Mouse (Mus musculus): ENCODE measurements around the gene En1. TPM values are rescaled to one million over a fixed set of nuclear protein-coding genes. Genes with fewer than 3 reads are reported as not detected.

Gene En1
- polyA plus RNA-seq, 1 experiment from 2014 or later: 0.06 TPM

DNA sequence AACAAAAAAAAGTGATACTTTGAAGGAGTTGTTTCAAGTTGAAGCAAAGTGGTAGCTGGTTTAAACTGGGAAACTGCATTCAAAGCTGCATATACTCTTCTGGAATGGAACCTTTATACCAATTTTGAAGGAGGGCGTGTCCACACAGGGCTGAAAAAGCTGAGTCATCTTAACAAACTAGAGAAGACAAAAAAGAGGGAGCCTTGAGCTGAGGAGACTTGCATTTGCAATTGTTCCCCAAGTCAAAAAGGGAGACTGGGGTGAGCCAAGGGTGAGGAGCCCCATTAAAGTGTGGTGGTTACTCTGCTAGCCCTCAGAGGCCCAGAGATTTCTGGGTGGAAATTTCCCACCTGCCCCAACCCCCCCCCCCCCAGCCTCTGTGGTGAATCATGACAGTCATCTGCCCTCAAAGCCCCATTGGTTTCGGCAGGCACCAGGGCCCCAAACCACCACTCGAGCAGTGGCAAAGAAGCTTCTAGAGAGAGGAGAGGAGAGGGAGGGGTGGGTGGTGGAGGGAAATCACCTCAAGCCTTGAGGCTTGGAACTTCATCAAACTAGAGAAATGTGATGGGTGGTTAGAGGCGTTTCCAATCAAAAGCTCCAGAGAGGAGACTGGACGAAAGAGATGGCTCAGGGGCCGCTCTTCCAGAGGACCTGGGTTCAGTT is 13.7 kb upstream of the En1 start:
- H3K27me3 ChIP-seq (ENCODE audit: insufficient read depth, low read length): peaks cover 61% of the 10 kb centered on the region
- no peak overlapping the region for H3K4me3 ChIP-seq (ENCODE audit: low read length)
- no peak overlapping the region for H3K9ac ChIP-seq (replicated peaks; ENCODE audit: low read length)
- H3K27ac ChIP-seq (ENCODE audit: low read length): no peak overlapping the region
- no peak for ATAC-seq (ENCODE audit: low FRiP score, low TSS enrichment)
- no peaks in the 10 kb centered on the region for H3K4me1 ChIP-seq (ENCODE audit: insufficient read depth, low read length)
- 75% methylated on average over 6 of the region's 6 CpGs for WGBS
- no peak overlapping the region for H3K4me2 ChIP-seq (replicated peaks; ENCODE audit: low read depth, low read length)
- H3K36me3 ChIP-seq (ENCODE audit: insufficient read depth, low read length): no peaks in the 10 kb centered on the region
- H3K9me3 ChIP-seq (ENCODE audit: low read length): no peaks in the 10 kb centered on the region

DNA sequence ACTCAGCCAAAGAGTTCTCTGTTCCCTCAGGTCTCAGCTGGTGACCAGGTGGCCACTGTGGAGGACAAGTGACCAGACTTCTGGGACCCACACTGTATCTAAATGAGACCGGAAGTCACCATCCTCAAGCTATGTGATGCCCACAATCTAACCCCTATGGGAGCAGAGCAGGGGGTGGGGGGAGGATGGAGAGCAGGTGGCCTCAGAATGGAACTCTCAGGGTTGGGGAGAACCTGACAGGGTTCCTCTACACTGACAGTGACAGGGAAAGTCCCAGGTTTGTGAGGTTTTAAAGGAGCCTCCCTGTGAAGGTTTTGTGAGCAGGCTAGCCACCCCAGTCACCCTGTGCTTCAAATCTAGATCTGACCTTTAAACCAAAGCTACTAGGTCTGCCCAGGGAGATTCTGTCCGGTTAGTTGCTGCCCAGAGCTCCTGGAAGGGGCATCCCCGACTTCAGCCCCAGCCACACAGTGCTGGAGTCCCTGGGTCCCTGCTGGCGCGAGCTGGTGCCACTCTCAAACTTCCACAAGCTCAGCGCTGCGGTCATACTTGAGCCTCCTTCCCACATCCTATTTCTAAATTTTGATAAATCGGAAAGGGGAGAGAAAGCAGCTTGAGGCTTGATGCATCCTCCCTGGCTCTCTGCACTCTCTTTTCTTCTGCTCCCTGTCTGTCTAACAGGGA is 8.8 kb upstream of the En1 start:
- WGBS: 11% methylated on average over 8 of the region's 8 CpGs
- Histone ChIP-seq H3K27me3 (ENCODE audit: insufficient read depth, low read length) (peaks cover 91% of the 10 kb centered on the region), H3K36me3 (ENCODE audit: insufficient read depth, low read length) (no peaks in the 10 kb centered on the region)

DNA sequence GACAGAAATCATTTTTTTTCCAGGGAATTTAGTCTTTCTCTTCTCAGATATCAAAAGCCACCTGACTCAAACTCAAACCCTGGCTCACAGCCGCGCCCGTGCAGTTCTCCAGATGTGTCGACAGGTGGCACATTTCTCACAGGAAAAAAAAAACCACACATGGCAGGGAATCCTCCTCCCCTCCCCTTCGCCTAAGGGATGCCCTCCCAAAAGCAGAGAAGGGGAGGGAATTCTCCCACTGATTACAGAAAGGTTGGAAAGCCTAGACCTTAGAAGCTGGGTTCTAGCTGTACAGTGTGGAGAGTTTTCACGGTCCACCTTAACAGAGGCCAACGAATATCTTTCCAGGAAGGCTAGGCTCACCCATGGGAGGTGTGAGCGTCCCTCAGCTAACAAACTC is 7.6 kb upstream of the En1 start:
- Histone ChIP-seq H3K4me1 (ENCODE audit: insufficient read depth, low read length) (peaks cover 8% of the 10 kb centered on the region; the same call in 1 of the 2 replicates), H3K27ac (ENCODE audit: low read length) (no peak overlapping the region), H3K4me3 (ENCODE audit: low read length) (no peak overlapping the region), H3K36me3 (ENCODE audit: insufficient read depth, low read length) (no peaks in the 10 kb centered on the region), H3K9ac (replicated peaks; ENCODE audit: low read length) (no peak overlapping the region), H3K4me2 (replicated peaks; ENCODE audit: low read depth, low read length) (no peak overlapping the region), H3K9me3 (ENCODE audit: low read length) (no peaks in the 10 kb centered on the region), H3K27me3 (ENCODE audit: insufficient read depth, low read length) (peaks cover 95% of the 10 kb centered on the region)
- under 1% methylated on average over 8 of the region's 8 CpGs for WGBS
- no peak for ATAC-seq (ENCODE audit: low FRiP score, low TSS enrichment)

More for the DNA sequence above, 8.8 kb upstream of the En1 start:
- no peak overlapping the region for H3K4me3 ChIP-seq (ENCODE audit: low read length)
- no peaks in the 10 kb centered on the region for H3K9me3 ChIP-seq (ENCODE audit: low read length)
- no peak overlapping the region for H3K27ac ChIP-seq (ENCODE audit: low read length)
- H3K4me2 ChIP-seq (replicated peaks; ENCODE audit: low read depth, low read length): no peak overlapping the region
- no peak overlapping the region for H3K9ac ChIP-seq (replicated peaks; ENCODE audit: low read length)
- no peak for ATAC-seq (ENCODE audit: low FRiP score, low TSS enrichment)
- peaks cover 8% of the 10 kb centered on the region; the same call in 1 of the 2 replicates for H3K4me1 ChIP-seq (ENCODE audit: insufficient read depth, low read length)

DNA sequence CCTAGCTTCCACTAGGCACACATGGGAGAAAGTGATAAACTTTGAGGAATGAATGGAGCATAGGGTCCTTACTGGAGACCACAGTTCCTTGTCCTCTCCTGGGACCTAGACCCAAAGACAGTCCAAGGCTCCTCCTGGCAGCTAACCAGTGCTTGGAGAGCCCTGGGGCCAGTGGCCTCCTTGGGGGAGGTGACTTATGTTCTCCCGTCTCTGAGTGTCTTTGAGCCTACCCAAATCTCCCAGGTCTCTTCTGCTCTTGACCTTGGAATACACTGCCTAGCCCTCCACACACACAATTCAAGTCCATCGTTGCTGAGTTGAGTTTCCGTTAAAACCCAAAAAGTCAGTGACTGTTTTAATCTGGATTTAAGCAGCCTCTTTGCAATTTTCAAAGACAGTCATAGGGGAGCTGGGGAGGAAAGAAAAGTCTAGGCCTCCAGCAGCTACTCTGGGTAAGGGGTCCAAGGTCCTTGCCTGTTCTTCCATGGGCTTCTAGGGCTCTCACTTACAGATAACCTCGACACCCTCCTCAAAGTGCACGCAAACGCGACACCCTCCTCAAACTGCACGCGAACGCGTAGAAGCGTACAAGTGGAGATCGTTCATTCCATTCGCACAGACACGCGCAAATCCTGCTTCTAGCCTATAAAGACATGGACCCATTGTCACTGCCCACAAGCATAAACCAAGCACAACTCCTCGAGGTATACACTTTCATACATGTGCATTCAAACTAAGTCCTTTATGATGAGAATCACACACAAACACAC is 6.6 kb upstream of the En1 start:
- WGBS: 2% methylated on average over 17 of the region's 17 CpGs
- Histone ChIP-seq H3K36me3 (ENCODE audit: insufficient read depth, low read length) (no peaks in the 10 kb centered on the region), H3K9me3 (ENCODE audit: low read length) (no peaks in the 10 kb centered on the region), H3K9ac (replicated peaks; ENCODE audit: low read length) (no peak overlapping the region), H3K27ac (ENCODE audit: low read length) (no peak overlapping the region), H3K4me1 (ENCODE audit: insufficient read depth, low read length) (peaks cover 8% of the 10 kb centered on the region; the same call in 1 of the 2 replicates), H3K4me3 (ENCODE audit: low read length) (no peak overlapping the region), H3K4me2 (replicated peaks; ENCODE audit: low read depth, low read length) (no peak overlapping the region), H3K27me3 (ENCODE audit: insufficient read depth, low read length) (peaks cover 99% of the 10 kb centered on the region)
- ATAC-seq (ENCODE audit: low FRiP score, low TSS enrichment): no peak

DNA sequence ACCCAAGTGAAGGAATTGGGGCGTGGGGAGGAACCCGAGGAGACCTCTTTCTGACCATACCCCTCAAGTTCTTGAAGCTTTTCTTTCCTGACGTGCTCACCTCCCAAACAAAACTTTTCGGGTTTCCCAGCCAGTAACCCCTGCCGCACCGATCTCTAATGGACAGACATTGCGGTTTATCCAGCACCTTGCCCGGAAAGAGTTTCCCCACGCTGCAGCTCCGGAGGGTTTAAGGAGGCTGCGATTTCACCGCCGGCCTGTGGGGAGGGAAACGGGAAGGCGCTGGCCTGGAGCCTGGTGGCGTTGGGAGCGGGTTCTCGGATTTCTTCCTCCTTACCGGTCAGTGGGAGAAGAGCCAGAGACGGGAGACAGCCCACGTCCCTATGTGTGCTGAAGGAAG is 5.9 kb upstream of the En1 start:
- Histone ChIP-seq H3K9ac (replicated peaks; ENCODE audit: low read length) (no peak overlapping the region), H3K27ac (ENCODE audit: low read length) (no peak overlapping the region), H3K4me2 (replicated peaks; ENCODE audit: low read depth, low read length) (peak overlapping the region; percentile 42), H3K4me1 (ENCODE audit: insufficient read depth, low read length) (peaks cover 8% of the 10 kb centered on the region; the same call in 1 of the 2 replicates), H3K27me3 (ENCODE audit: insufficient read depth, low read length) (peaks cover 99% of the 10 kb centered on the region), H3K36me3 (ENCODE audit: insufficient read depth, low read length) (no peaks in the 10 kb centered on the region), H3K4me3 (ENCODE audit: low read length) (peak overlapping the region; percentile 22), H3K9me3 (ENCODE audit: low read length) (no peaks in the 10 kb centered on the region)
- ATAC-seq (ENCODE audit: low FRiP score, low TSS enrichment): peak; percentile 39; the same call in 1 of the 2 replicates
- under 1% methylated on average over 21 of the region's 21 CpGs for WGBS

DNA sequence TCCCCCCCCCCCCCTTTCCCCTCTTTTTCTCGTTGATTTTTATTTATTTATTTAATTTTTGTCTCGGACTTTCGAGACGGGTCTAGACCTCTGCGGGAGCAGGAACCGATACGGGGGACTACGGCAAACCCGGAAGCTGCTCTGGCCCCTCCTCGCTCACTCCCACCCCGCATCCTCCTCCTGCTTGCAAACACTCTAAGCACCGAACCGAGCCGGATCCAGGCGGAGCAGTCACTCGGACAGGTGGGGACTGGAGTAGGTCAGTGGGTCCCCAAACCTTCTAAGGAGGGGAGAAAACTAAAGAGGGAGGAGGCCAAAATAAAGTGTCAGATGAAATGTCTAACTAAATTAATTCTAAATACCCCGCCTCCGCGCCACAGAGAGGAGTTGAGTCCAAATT is 5.4 kb upstream of the En1 start:
- Histone ChIP-seq H3K9me3 (ENCODE audit: low read length) (no peaks in the 10 kb centered on the region), H3K4me3 (ENCODE audit: low read length) (peak overlapping the region; percentile 22), H3K4me2 (replicated peaks; ENCODE audit: low read depth, low read length) (peak overlapping the region; percentile 42), H3K36me3 (ENCODE audit: insufficient read depth, low read length) (no peaks in the 10 kb centered on the region), H3K9ac (replicated peaks; ENCODE audit: low read length) (no peak overlapping the region), H3K27me3 (ENCODE audit: insufficient read depth, low read length) (peaks cover 98% of the 10 kb centered on the region), H3K27ac (ENCODE audit: low read length) (no peak overlapping the region), H3K4me1 (ENCODE audit: insufficient read depth, low read length) (peaks cover 8% of the 10 kb centered on the region; the same call in 1 of the 2 replicates)
- ATAC-seq (ENCODE audit: low FRiP score, low TSS enrichment): no peak; the same call in 1 of the 2 replicates
- under 1% methylated on average over 18 of the region's 19 CpGs for WGBS

DNA sequence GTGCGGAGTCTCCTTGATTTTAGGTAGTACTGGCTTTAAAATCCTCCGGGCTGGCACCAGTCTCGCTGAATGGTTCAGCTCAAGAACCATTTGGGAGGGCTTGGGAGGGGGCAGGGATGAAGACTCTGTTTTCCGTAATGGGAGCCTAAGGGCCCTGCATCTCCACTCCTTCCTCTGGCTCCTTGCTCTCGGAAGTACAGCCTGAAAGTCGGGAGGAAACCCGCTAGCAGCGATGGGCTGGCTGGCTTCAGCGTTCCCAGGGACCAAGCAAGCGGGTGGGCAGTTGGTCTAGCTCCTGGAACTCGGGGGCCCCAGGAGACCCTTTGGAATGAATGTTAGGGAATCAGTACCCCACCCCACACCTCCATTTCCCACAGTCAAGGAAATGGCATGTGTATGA is 4.9 kb upstream of the En1 start:
- H3K36me3 ChIP-seq (ENCODE audit: insufficient read depth, low read length): no peaks in the 10 kb centered on the region
- no peak overlapping the region for H3K4me3 ChIP-seq (ENCODE audit: low read length)
- no peak overlapping the region for H3K27ac ChIP-seq (ENCODE audit: low read length)
- peaks cover 98% of the 10 kb centered on the region for H3K27me3 ChIP-seq (ENCODE audit: insufficient read depth, low read length)
- no peaks in the 10 kb centered on the region for H3K9me3 ChIP-seq (ENCODE audit: low read length)
- under 1% methylated on average over 11 of the region's 11 CpGs for WGBS
- peaks cover 13% of the 10 kb centered on the region for H3K4me1 ChIP-seq (ENCODE audit: insufficient read depth, low read length)
- ATAC-seq (ENCODE audit: low FRiP score, low TSS enrichment): no peak
- H3K4me2 ChIP-seq (replicated peaks; ENCODE audit: low read depth, low read length): no peak overlapping the region
- H3K9ac ChIP-seq (replicated peaks; ENCODE audit: low read length): no peak overlapping the region

DNA sequence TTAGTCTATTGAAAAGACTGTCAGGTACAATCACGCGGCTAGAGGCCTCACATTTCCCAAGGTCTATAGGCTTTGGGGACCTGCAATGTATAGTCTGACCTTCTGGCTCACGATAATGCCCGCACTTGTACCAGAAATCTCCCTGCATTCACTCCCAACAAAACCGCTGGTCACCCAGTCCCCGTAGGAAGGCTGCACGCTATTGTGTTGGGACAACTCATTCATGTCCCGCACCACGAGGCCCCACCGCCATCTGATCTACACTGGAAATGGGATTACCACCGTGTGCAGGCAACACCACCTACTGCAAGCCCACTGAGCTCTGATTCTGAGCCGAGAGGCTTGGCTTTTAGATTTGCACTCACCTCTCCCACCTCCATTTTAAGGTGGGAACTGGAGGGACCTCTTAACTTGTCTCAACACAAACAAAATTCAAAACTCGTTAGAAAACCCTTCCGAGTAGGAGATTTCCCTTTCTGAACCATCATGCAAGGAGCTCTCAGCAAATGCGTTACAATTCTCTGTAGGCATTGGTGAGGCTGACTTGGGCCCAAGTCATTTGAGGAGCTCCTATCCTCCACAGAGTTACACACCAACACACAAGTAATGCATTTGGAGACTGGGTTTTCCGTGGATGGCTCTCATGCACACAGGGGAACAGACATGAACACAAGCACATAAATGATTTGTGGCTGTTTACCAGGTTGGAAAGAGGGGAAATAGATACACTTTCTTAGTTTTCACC is 3.9 kb upstream of the En1 start:
- Histone ChIP-seq H3K27me3 (ENCODE audit: insufficient read depth, low read length) (peaks cover 97% of the 10 kb centered on the region), H3K4me2 (replicated peaks; ENCODE audit: low read depth, low read length) (no peak overlapping the region), H3K4me3 (ENCODE audit: low read length) (no peak overlapping the region), H3K27ac (ENCODE audit: low read length) (no peak overlapping the region), H3K36me3 (ENCODE audit: insufficient read depth, low read length) (no peaks in the 10 kb centered on the region), H3K9ac (replicated peaks; ENCODE audit: low read length) (no peak overlapping the region), H3K4me1 (ENCODE audit: insufficient read depth, low read length) (peaks cover 21% of the 10 kb centered on the region), H3K9me3 (ENCODE audit: low read length) (no peaks in the 10 kb centered on the region)
- 1% methylated on average over 16 of the region's 16 CpGs for WGBS
- no peak for ATAC-seq (ENCODE audit: low FRiP score, low TSS enrichment)

DNA sequence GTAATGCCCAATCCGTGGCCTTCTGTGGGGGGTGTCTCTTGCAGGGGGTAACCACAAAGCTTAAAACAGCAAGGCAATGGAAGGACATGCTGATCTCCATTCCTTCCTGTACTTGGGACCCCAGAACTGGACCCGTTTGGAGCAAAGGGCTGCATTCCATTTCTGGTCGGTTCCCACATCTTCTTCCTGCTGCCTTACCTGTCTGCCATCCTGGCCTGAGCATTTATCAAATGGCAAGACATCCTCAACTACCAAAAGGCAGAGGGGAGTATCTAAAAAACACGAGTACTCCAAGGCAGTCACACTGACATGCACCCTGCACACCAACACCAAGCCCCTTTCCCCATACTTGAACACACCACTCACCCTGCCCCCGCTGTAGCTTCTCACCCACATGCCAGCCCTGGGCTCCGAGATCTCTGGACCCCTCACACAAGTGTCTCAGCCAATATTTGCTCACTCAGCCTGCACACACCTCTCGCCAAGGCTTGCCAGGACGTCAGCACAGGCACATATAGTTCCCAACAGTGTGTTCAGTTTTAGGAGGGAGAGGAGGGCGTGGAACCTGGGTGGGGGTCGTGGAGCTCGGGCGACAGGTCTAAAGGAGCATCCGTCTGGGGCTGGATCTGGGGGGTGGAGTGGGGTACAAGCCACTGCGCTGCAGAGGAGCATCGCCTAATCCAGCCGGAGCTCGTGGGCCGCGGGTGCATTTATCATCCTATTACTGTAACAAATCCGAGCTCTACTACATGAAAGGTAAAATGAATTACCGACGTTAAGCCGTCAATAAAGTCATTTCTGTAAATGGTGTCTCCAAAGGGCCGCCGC is 2.7 kb upstream of the En1 start:
- WGBS: 0% methylated on average over 25 of the region's 25 CpGs
- H3K9me3 ChIP-seq (ENCODE audit: low read length): no peaks in the 10 kb centered on the region
- peaks cover 97% of the 10 kb centered on the region for H3K27me3 ChIP-seq (ENCODE audit: insufficient read depth, low read length)
- H3K36me3 ChIP-seq (ENCODE audit: insufficient read depth, low read length): no peaks in the 10 kb centered on the region
- H3K4me1 ChIP-seq (ENCODE audit: insufficient read depth, low read length): peaks cover 24% of the 10 kb centered on the region
- no peak for ATAC-seq (ENCODE audit: low FRiP score, low TSS enrichment)
- H3K27ac ChIP-seq (ENCODE audit: low read length): no peak overlapping the region
- no peak overlapping the region for H3K4me2 ChIP-seq (replicated peaks; ENCODE audit: low read depth, low read length)
- no peak overlapping the region for H3K4me3 ChIP-seq (ENCODE audit: low read length)
- no peak overlapping the region for H3K9ac ChIP-seq (replicated peaks; ENCODE audit: low read length)

Measured in kidney, embryonic 16.5 days (tissue).